Comparison of ENCODE assay signal across 12 mouse cellular contexts in the genomic region with DNA sequence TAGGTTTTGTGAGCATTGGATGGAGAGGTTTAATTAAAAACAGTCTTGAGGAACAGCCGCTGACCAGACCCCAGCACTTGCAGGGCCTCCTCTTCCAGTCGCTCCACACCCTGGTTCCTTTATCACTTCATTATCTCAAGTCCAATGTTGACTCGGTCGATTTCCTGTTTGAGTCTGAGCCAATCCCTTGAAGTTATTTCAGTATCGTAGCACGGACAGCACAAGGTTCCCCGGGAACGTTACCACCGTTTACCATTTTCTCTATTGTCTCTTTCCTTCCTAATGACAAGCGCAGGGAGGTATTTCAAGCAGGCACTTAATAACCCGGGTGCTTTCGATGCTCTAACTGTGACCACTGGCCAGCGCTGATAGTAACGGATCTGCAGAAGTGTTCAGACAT. TPM values are rescaled to one million over a fixed set of nuclear protein-coding genes. Genes with fewer than 3 reads are reported as not detected.
DNase-seq lines count a peak whose midpoint lies in the region; ATAC-seq and TF ChIP-seq lines count a peak whose summit lies in the region.
"Had no signal": no experiment of that assay in that cellular context is flagged by ENCODE, and none has a peak within 500 bp of the region (broad histone marks: within the 10 kb centered on the region; RNA-seq: fewer than 3 reads in every experiment).

No protein-coding gene starts in this region.

- no peak for TF ChIP-seq EP300 in liver, postnatal 0 days (IDR thresholded peaks at IDR 0.05; ENCODE audit: low read depth)

- DNase-seq in kidney, postnatal 0 days (ENCODE audit: low spot score), result peak; percentile 12
- DNase-seq in kidney, postnatal 4 days, result no peak
- peak; percentile 33 for DNase-seq in liver, postnatal 0 days
- DNase-seq in frontal cortex, postnatal 36 days (ENCODE audit: low spot score in 2 of 2), result no peak
- DNase-seq in left cerebral cortex, adult 18-20 months (ENCODE audit: low spot score in 2 of 2), result no peak
- DNase-seq: adrenal gland, postnatal 10 days; cerebellum, adult 11 months; kidney, adult 18-20 months; thymus, postnatal 25 days had no signal

- ATAC-seq in kidney, postnatal 0 days (replicated peaks; ENCODE audit: low FRiP score, low read depth), result no peak
- peak; percentile 71 for ATAC-seq in intestine, postnatal 0 days
- ATAC-seq in liver, postnatal 0 days, result no peak
- peak; percentile 77; the same call in 1 of the 2 replicates for ATAC-seq in stomach, embryonic 16.5 days (ENCODE audit: insufficient read depth, low FRiP score)
- no peak for ATAC-seq in hindbrain, embryonic 12.5 days (ENCODE audit: low FRiP score)

- no peak overlapping the region for H3K27ac ChIP-seq in kidney, postnatal 0 days
- no peak overlapping the region for H3K27ac ChIP-seq in intestine, postnatal 0 days (ENCODE audit: low read depth, low read length)
- no peak overlapping the region for H3K27ac ChIP-seq in liver, postnatal 0 days (ENCODE audit: low read depth)
- H3K27ac ChIP-seq in stomach, embryonic 16.5 days (ENCODE audit: low read length), result no peak overlapping the region
- no peak overlapping the region for H3K27ac ChIP-seq in hindbrain, embryonic 12.5 days

- no peak overlapping the region for H3K4me3 ChIP-seq in kidney, postnatal 0 days (replicated peaks; ENCODE audit: low read depth, low read length)
- H3K4me3 ChIP-seq in intestine, postnatal 0 days (ENCODE audit: low read depth, low read length), result peak overlapping the region; percentile 22
- no peak overlapping the region for H3K4me3 ChIP-seq in liver, postnatal 0 days (ENCODE audit: low read depth, low read length)
- 0 out of 2 replicates have a peak overlapping the region, but pooled peaks have one; percentile 9 for H3K4me3 ChIP-seq in stomach, embryonic 16.5 days (replicated peaks; ENCODE audit: low read length)
- H3K4me3 ChIP-seq in hindbrain, embryonic 12.5 days, result no peak overlapping the region

- no peak for TF ChIP-seq CTCF in kidney, postnatal 0 days (IDR thresholded peaks at IDR 0.05; ENCODE audit: low read depth)
- TF ChIP-seq CTCF in intestine, postnatal 0 days (IDR thresholded peaks at IDR 0.05; ENCODE audit: low read depth), result no peak
- no peak for TF ChIP-seq CTCF in liver, postnatal 0 days (IDR thresholded peaks at IDR 0.05; ENCODE audit: low read depth)

- H3K27me3 ChIP-seq in kidney, postnatal 0 days (ENCODE audit: insufficient read depth, low read length), result no peaks in the 10 kb centered on the region
- H3K27me3 ChIP-seq in intestine, postnatal 0 days (replicated peaks; ENCODE audit: control insufficient read depth, insufficient read depth, low read length), result no peaks in the 10 kb centered on the region
- no peaks in the 10 kb centered on the region for H3K27me3 ChIP-seq in liver, postnatal 0 days (ENCODE audit: insufficient read depth, low read length)
- H3K27me3 ChIP-seq in stomach, embryonic 16.5 days (ENCODE audit: control insufficient read depth, insufficient read depth, low read length), result no peaks in the 10 kb centered on the region
- no peaks in the 10 kb centered on the region for H3K27me3 ChIP-seq in hindbrain, embryonic 12.5 days

- H3K36me3 ChIP-seq in kidney, postnatal 0 days (ENCODE audit: insufficient read depth, low read length), result no peaks in the 10 kb centered on the region
- no peaks in the 10 kb centered on the region for H3K36me3 ChIP-seq in intestine, postnatal 0 days (ENCODE audit: control insufficient read depth, insufficient read depth)
- H3K36me3 ChIP-seq in liver, postnatal 0 days (replicated peaks; ENCODE audit: insufficient read depth, low read length), result no peaks in the 10 kb centered on the region
- H3K36me3 ChIP-seq in stomach, embryonic 16.5 days (ENCODE audit: control insufficient read depth, insufficient read depth, low read length), result no peaks in the 10 kb centered on the region
- no peaks in the 10 kb centered on the region for H3K36me3 ChIP-seq in hindbrain, embryonic 12.5 days

- 52% methylated on average over 14 of the region's 14 CpGs for whole genome bisulfite sequencing in kidney, postnatal 0 days
- 16% methylated on average over 14 of the region's 14 CpGs for WGBS in intestine, postnatal 0 days
- 22% methylated on average over 14 of the region's 14 CpGs for WGBS in liver, postnatal 0 days (ENCODE audit: insufficient replicate concordance)
- 32% methylated on average over 14 of the region's 14 CpGs for WGBS in stomach, embryonic 16.5 days
- 74% methylated on average over 14 of the region's 14 CpGs for WGBS in hindbrain, embryonic 12.5 days

- no peaks in the 10 kb centered on the region for H3K4me1 ChIP-seq in kidney, postnatal 0 days (replicated peaks; ENCODE audit: insufficient read depth, low read length)
- H3K4me1 ChIP-seq in intestine, postnatal 0 days (replicated peaks; ENCODE audit: control insufficient read depth, insufficient read depth, low read length), result no peaks in the 10 kb centered on the region; the same call in 1 of the 2 replicates
- peaks cover 7% of the 10 kb centered on the region; the same call in 1 of the 2 replicates for H3K4me1 ChIP-seq in liver, postnatal 0 days (ENCODE audit: insufficient read depth)
- H3K4me1 ChIP-seq in stomach, embryonic 16.5 days (ENCODE audit: control insufficient read depth, insufficient read depth, low read length), result no peaks in the 10 kb centered on the region
- H3K4me1 ChIP-seq in hindbrain, embryonic 12.5 days, result 0 out of 2 replicates have a peak, but pooled peaks cover 1% of the 10 kb centered on the region

- H3K9me3 ChIP-seq in kidney, postnatal 0 days (replicated peaks; ENCODE audit: low read length), result no peaks in the 10 kb centered on the region
- H3K9me3 ChIP-seq in intestine, postnatal 0 days (ENCODE audit: control insufficient read depth), result no peaks in the 10 kb centered on the region
- H3K9me3 ChIP-seq in liver, postnatal 0 days (ENCODE audit: low read length), result no peaks in the 10 kb centered on the region
- no peaks in the 10 kb centered on the region for H3K9me3 ChIP-seq in stomach, embryonic 16.5 days (replicated peaks; ENCODE audit: control insufficient read depth, low read length)
- H3K9me3 ChIP-seq in hindbrain, embryonic 12.5 days (replicated peaks), result no peaks in the 10 kb centered on the region

- H3K4me2 ChIP-seq in kidney, postnatal 0 days (ENCODE audit: low read length), result peak overlapping the region; percentile 18; the same call in 1 of the 2 replicates
- peak overlapping the region; percentile 59 for H3K4me2 ChIP-seq in intestine, postnatal 0 days (replicated peaks; ENCODE audit: low read depth)
- peak overlapping the region; percentile 38 for H3K4me2 ChIP-seq in liver, postnatal 0 days (ENCODE audit: low read depth, low read length)
- peak overlapping the region; percentile 45 for H3K4me2 ChIP-seq in stomach, embryonic 16.5 days (ENCODE audit: low read depth, low read length)
- no peak overlapping the region for H3K4me2 ChIP-seq in hindbrain, embryonic 12.5 days (replicated peaks)

- H3K9ac ChIP-seq in kidney, postnatal 0 days (ENCODE audit: low read depth, low read length), result no peak overlapping the region
- H3K9ac ChIP-seq in intestine, postnatal 0 days (ENCODE audit: low read depth, low read length), result no peak overlapping the region
- H3K9ac ChIP-seq in liver, postnatal 0 days (replicated peaks), result no peak overlapping the region
- no peak overlapping the region for H3K9ac ChIP-seq in stomach, embryonic 16.5 days (ENCODE audit: low read length)
- H3K9ac ChIP-seq in hindbrain, embryonic 12.5 days, result no peak overlapping the region

RNA-seq across cellular contexts. Expression of gene Sox5, which starts 40.8 kb away (rescaled TPM):
- polyA plus RNA-seq in kidney, postnatal 0 days (2015; fragmentation: Nextera tagmentation; extraction: Ambion mirVana), result 6.1 and 9.3 TPM in 2 replicates
- polyA plus RNA-seq in intestine, postnatal 0 days (2015; fragmentation: Nextera tagmentation; extraction: Ambion mirVana), result 3.3 TPM in 2 replicates
- 5.0 and 7.5 TPM in 2 replicates for polyA plus RNA-seq in liver, postnatal 0 days (2015; fragmentation: Nextera tagmentation; extraction: Ambion mirVana)
- 25.8 and 28.6 TPM in 2 replicates for polyA plus RNA-seq in stomach, embryonic 16.5 days (2015; fragmentation: Nextera tagmentation; extraction: Ambion mirVana)
- 10 to 100 TPM; 49.5 to 54.4 TPM for total RNA-seq in left cerebral cortex, adult 18-20 months (2021)
- polyA plus RNA-seq in hindbrain, embryonic 12.5 days (2016; fragmentation: Nextera tagmentation; extraction: Ambion mirVana), result 49.1 and 58.0 TPM in 2 replicates

Comparison
In these comparisons a context has a peak if more than half of its experiments do, and no peak if none do; other contexts are left out.
1. DNase-seq: peak in kidney, postnatal 0 days (single experiment) and liver, postnatal 0 days (single experiment); none in kidney, postnatal 4 days (0 of 2), frontal cortex, postnatal 36 days (0 of 2) and left cerebral cortex, adult 18-20 months (0 of 2).
2. ATAC-seq: peak in intestine, postnatal 0 days (single experiment) and stomach, embryonic 16.5 days (single experiment); none in kidney, postnatal 0 days (single experiment), liver, postnatal 0 days (single experiment) and hindbrain, embryonic 12.5 days (single experiment).
3. H3K4me3 ChIP-seq: peak in intestine, postnatal 0 days (single experiment) and stomach, embryonic 16.5 days (single experiment); none in kidney, postnatal 0 days (single experiment), liver, postnatal 0 days (single experiment) and hindbrain, embryonic 12.5 days (single experiment).